Mouse (Mus musculus) neural tube, embryonic 11.5 days (tissue): ENCODE measurements around the gene Ccdc96. TPM values are rescaled to one million over a fixed set of nuclear protein-coding genes. Genes with fewer than 3 reads are reported as not detected.

Experiments
- ATAC-seq: fragments of 200-750 bp; cut with Nextera tagmentation; 2 replicates; pipeline ENCODE4 v1.8.0; 2017; ENCODE audit warnings: moderate number of reproducible peaks, mild to moderate bottlenecking, moderate TSS enrichment, moderate library complexity; ENCODE audit not compliant: insufficient read depth, low FRiP score, low TSS enrichment
- DNase-seq: peaks from one replicate; pipeline ENCODE4 v3.0.0-alpha.2; 2015; ENCODE audit warnings: low spot score
- H3K27ac ChIP-seq: fragments of 300-500 bp; sonication (generic); 2 replicates; pipeline ENCODE4 v1.5.1; 2014; ENCODE audit warnings: low read depth, mild to moderate bottlenecking, low read length
- H3K27me3 ChIP-seq: fragments of 300-500 bp; sonication (generic); 2 replicates; pipeline ENCODE4 v1.6.1; 2014; ENCODE audit warnings: mild to moderate bottlenecking, low read length, mixed read lengths; ENCODE audit not compliant: control insufficient read depth, insufficient read depth
- H3K36me3 ChIP-seq: fragments of 300-500 bp; sonication (generic); 2 replicates; pipeline ENCODE4 v1.6.1; 2014; ENCODE audit warnings: mild to moderate bottlenecking, low read length, moderate library complexity, mixed read lengths; ENCODE audit not compliant: control insufficient read depth, insufficient read depth
- H3K4me1 ChIP-seq: fragments of 300-500 bp; sonication (generic); 2 replicates; pipeline ENCODE4 v1.6.1; 2014; ENCODE audit warnings: low read length, mixed read lengths; ENCODE audit not compliant: control insufficient read depth, insufficient read depth
- H3K4me2 ChIP-seq: fragments of 300-500 bp; sonication (generic); 2 replicates; pipeline ENCODE4 v1.6.1; 2014; ENCODE audit warnings: low read depth, mild to moderate bottlenecking, moderate library complexity
- H3K4me3 ChIP-seq: fragments of 300-500 bp; sonication (generic); 2 replicates; pipeline ENCODE4 v1.5.1; 2014; ENCODE audit warnings: low read depth, low read length
- H3K9ac ChIP-seq: fragments of 300-500 bp; sonication (generic); 2 replicates; pipeline ENCODE4 v1.6.1; 2014; ENCODE audit warnings: mild to moderate bottlenecking, low read length
- H3K9me3 ChIP-seq: fragments of 300-500 bp; sonication (generic); 2 replicates; pipeline ENCODE4 v1.6.1; 2016; ENCODE audit warnings: low read length; ENCODE audit not compliant: control insufficient read depth
- WGBS: fragments of 180-500 bp; shearing (Covaris S2); extraction: QIAGEN DNeasy Blood & Tissue Kit; methylation state at CpG from one replicate; pipeline ENCODE4 v1.1.7; 2014; 5-methylcytosine and 5-hydroxymethylcytosine counted together
- polyA plus RNA-seq: library from polyadenylated mRNA; unstranded; fragments of >200 nt; fragmentation: Nextera tagmentation; extraction: Ambion mirVana; gene quantifications from 2 replicates; pipeline ENCODE4 v1.2.1, GENCODE M21; 2014

Gene Ccdc96
- polyA plus RNA-seq, 1 experiment from 2014 or later, result 3.8 TPM

- no peak for ATAC-seq
- DNase-seq, result no peak
- Histone ChIP-seq H3K4me3 (no peak overlapping the region), H3K36me3 (no peaks in the 10 kb centered on the region), H3K27ac (no peak overlapping the region), H3K4me1 (peaks cover 12% of the 10 kb centered on the region; the same call in 1 of the 2 replicates), H3K27me3 (no peaks in the 10 kb centered on the region), H3K9ac (no peak overlapping the region), H3K4me2 (no peak overlapping the region), H3K9me3 (no peaks in the 10 kb centered on the region)
- WGBS, result 85% methylated on average over 5 of the region's 5 CpGs
These were observed 41.9 kb downstream of the Ccdc96 start for GRCm38 (mm10) chr5:36526274-36526673.

GRCm38 (mm10) chr5:36526921-36527320, 42.5 kb downstream of the Ccdc96 start:
- 87% methylated on average over 2 of the region's 2 CpGs for WGBS
- no peaks in the 10 kb centered on the region for H3K27me3 ChIP-seq
- no peaks in the 10 kb centered on the region for H3K9me3 ChIP-seq
- no peak overlapping the region for H3K27ac ChIP-seq
- H3K4me3 ChIP-seq, result no peak overlapping the region
- H3K36me3 ChIP-seq, result no peaks in the 10 kb centered on the region
- ATAC-seq, result no peak
- H3K4me1 ChIP-seq, result peaks cover 12% of the 10 kb centered on the region; the same call in 1 of the 2 replicates
- DNase-seq, result no peak
- H3K9ac ChIP-seq, result no peak overlapping the region
- H3K4me2 ChIP-seq, result no peak overlapping the region

- Histone ChIP-seq H3K4me2 (peak overlapping the region; percentile 69), H3K36me3 (no peaks in the 10 kb centered on the region), H3K4me3 (peak overlapping the region; percentile 76), H3K27ac (no peak overlapping the region), H3K9ac (peak overlapping the region; percentile 86), H3K9me3 (no peaks in the 10 kb centered on the region), H3K4me1 (peaks cover 12% of the 10 kb centered on the region; the same call in 1 of the 2 replicates), H3K27me3 (no peaks in the 10 kb centered on the region)
- 10% methylated on average over 5 of the region's 5 CpGs for WGBS
- no peak for ATAC-seq
- no peak for DNase-seq
These were observed 45.3 kb downstream of the Ccdc96 start for GRCm38 (mm10) chr5:36529698-36530097.

- peak; percentile 97 for ATAC-seq
These were observed 45.9 kb downstream of the Ccdc96 start for GRCm38 (mm10) chr5:36530129-36530751.

GRCm38 (mm10) chr5:36534455-36535030, 50.2 kb downstream of the Ccdc96 start:
- no peak overlapping the region for H3K27ac ChIP-seq
- no peaks in the 10 kb centered on the region for H3K36me3 ChIP-seq
- H3K9me3 ChIP-seq, result no peaks in the 10 kb centered on the region
- ATAC-seq (no peak), DNase-seq (no peak)
- H3K9ac ChIP-seq, result no peak overlapping the region
- 87% methylated on average over 6 of the region's 6 CpGs for WGBS
- no peak overlapping the region for H3K4me3 ChIP-seq
- no peaks in the 10 kb centered on the region for H3K27me3 ChIP-seq
- no peak overlapping the region for H3K4me2 ChIP-seq
- peaks cover 4% of the 10 kb centered on the region; the same call in 1 of the 2 replicates for H3K4me1 ChIP-seq

More at GRCm38 (mm10) chr5:36530129-36530751, 45.9 kb downstream of the Ccdc96 start:
- Histone ChIP-seq H3K4me2 (peak overlapping the region; percentile 69), H3K27ac (no peak overlapping the region), H3K9me3 (no peaks in the 10 kb centered on the region), H3K27me3 (no peaks in the 10 kb centered on the region), H3K4me1 (peaks cover 12% of the 10 kb centered on the region; the same call in 1 of the 2 replicates), H3K36me3 (no peaks in the 10 kb centered on the region), H3K4me3 (peak overlapping the region; percentile 76), H3K9ac (peak overlapping the region; percentile 86)
- peak; percentile 92 for DNase-seq
- under 1% methylated on average over 28 of the region's 28 CpGs for WGBS

GRCm38 (mm10) chr5:36535438-36536176, 51.2 kb downstream of the Ccdc96 start:
- 91% methylated on average over 6 of the region's 6 CpGs for WGBS
- no peak overlapping the region for H3K27ac ChIP-seq

GRCm38 (mm10) chr5:36536424-36536823, 52.0 kb downstream of the Ccdc96 start:
- no peaks in the 10 kb centered on the region for H3K27me3 ChIP-seq
- no peak overlapping the region for H3K9ac ChIP-seq
- no peak overlapping the region for H3K27ac ChIP-seq
- H3K9me3 ChIP-seq, result no peaks in the 10 kb centered on the region
- WGBS, result 88% methylated on average over 3 of the region's 3 CpGs
- H3K36me3 ChIP-seq, result no peaks in the 10 kb centered on the region
- no peak overlapping the region for H3K4me3 ChIP-seq
- H3K4me1 ChIP-seq, result no peaks in the 10 kb centered on the region
- H3K4me2 ChIP-seq, result no peak overlapping the region
- DNase-seq, result no peak
- no peak for ATAC-seq

More at GRCm38 (mm10) chr5:36535438-36536176, 51.2 kb downstream of the Ccdc96 start:
- Histone ChIP-seq H3K27me3 (no peaks in the 10 kb centered on the region), H3K4me3 (no peak overlapping the region), H3K9ac (no peak overlapping the region), H3K9me3 (no peaks in the 10 kb centered on the region), H3K4me2 (no peak overlapping the region), H3K4me1 (no peaks in the 10 kb centered on the region), H3K36me3 (no peaks in the 10 kb centered on the region)
- no peak for ATAC-seq
- DNase-seq, result no peak
